Mouse (Mus musculus) lung, postnatal 0 days (tissue): ENCODE measurements at regions not wholly inside any gene's neighbourhood (a gene's known extent, or its start where the extent isn't known, plus 50 kb on each side); places are given as distances from the start of the nearest gene placed in this dataset.

Source experiments
- CTCF ChIP-seq: IDR thresholded peaks from 2 replicates; pipeline ENCODE4 v1.5.1; 2016; ENCODE audit warnings: antibody characterized with exemption, mild to moderate bottlenecking
- EP300 ChIP-seq: IDR thresholded peaks from 2 replicates; pipeline ENCODE4 v1.6.1; 2016; ENCODE audit warnings: antibody characterized with exemption, mild to moderate bottlenecking, control low read depth

- TF ChIP-seq CTCF = no peak
- no peak for TF ChIP-seq EP300
Observed at GRCm38 (mm10) chr1:51535414-51535813, 57.2 kb upstream of the Nabp1 start.
